Mouse (Mus musculus) spleen, adult 2 months (tissue): Measurements from ENCODE around the gene Mthfd1.

ENCODE experiments used
- CTCF ChIP-seq: fragments of 200-500 bp; IDR thresholded peaks from 2 replicates; pipeline ENCODE4 v1.5.1; 2011; ENCODE audit warnings: mild to moderate bottlenecking, inconsistent platforms; ENCODE audit not compliant: insufficient read depth, insufficient read length, insufficient replicate concordance; ENCODE audit errors: extremely low read depth
- POLR2A ChIP-seq: fragments of 200-500 bp; IDR thresholded peaks from 2 replicates; pipeline ENCODE4 v1.6.1; 2011; ENCODE audit warnings: low read depth, low read length, inconsistent platforms

DNA sequence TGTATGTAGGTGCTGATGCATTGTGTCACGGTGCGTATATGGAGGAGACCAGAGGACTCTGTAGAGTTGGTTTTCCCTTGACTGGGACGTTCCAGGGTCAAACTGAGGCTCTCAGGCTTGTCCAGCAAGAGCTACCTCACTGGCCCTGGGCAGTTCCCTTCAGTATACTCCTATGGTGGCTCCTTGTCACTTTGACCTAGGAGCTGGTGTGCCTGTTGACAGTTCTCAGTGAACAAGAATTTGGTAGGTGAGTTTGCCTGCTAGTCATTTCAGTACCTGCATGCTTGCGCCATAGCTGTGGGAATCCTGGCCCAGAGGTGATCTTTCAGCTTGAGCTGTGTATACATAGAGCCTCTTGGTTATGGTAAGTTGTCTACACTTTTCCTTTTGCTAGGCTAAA is 7.8 kb downstream of the Mthfd1 start:
- TF ChIP-seq CTCF: no peak
- TF ChIP-seq POLR2A: no peak
